Mouse (Mus musculus) liver, embryonic 16.5 days (tissue): ENCODE data around the gene Pgrmc1. TPM values are rescaled to one million over a fixed set of nuclear protein-coding genes. Genes with fewer than 3 reads are reported as not detected.
"Not testable (repeated sequence)": the region's sequence is repeated elsewhere in the genome, so short reads cannot be mapped to it uniquely, and the experiment has no call there.

ENCODE experiments used
- ATAC-seq: fragments of 200-750 bp; cut with Nextera tagmentation; 2 replicates; pipeline ENCODE4 v1.8.0; 2017; ENCODE audit warnings: low read depth, mild to moderate bottlenecking, moderate number of reproducible peaks, moderate library complexity
- H3K27ac ChIP-seq: fragments of 300-500 bp; sonication (generic); 2 replicates; pipeline ENCODE4 v1.5.1; 2014; ENCODE audit warnings: mild to moderate bottlenecking, low read length
- H3K27me3 ChIP-seq: fragments of 300-500 bp; sonication (generic); 2 replicates; pipeline ENCODE4 v1.6.1; 2014; ENCODE audit warnings: low read depth, low read length, mixed read lengths; ENCODE audit not compliant: control insufficient read depth, insufficient read depth
- H3K36me3 ChIP-seq: fragments of 300-500 bp; sonication (generic); 2 replicates; pipeline ENCODE4 v1.6.1; 2014; ENCODE audit warnings: mild to moderate bottlenecking; ENCODE audit not compliant: control insufficient read depth, insufficient read depth
- H3K4me1 ChIP-seq: fragments of 300-500 bp; sonication (generic); 2 replicates; pipeline ENCODE4 v1.6.1; 2014; ENCODE audit warnings: low read depth, low read length, mixed read lengths; ENCODE audit not compliant: control insufficient read depth
- H3K4me2 ChIP-seq: fragments of 300-500 bp; sonication (generic); 2 replicates; pipeline ENCODE4 v1.6.1; 2014; ENCODE audit warnings: low read depth, low read length, mixed read lengths
- H3K4me3 ChIP-seq: fragments of 300-500 bp; sonication (generic); 2 replicates; pipeline ENCODE4 v1.5.1; 2014; ENCODE audit warnings: low read depth, mild to moderate bottlenecking, low read length
- H3K9ac ChIP-seq: fragments of 300-500 bp; sonication (generic); 2 replicates; pipeline ENCODE4 v1.6.1; 2014; ENCODE audit warnings: low read depth, low read length
- H3K9me3 ChIP-seq: fragments of 300-500 bp; sonication (generic); replicated peaks from 2 replicates; pipeline ENCODE4 v1.6.1; 2016; ENCODE audit warnings: low read length; ENCODE audit not compliant: control insufficient read depth
- WGBS: fragments of 180-500 bp; shearing (Covaris S2); extraction: QIAGEN DNeasy Blood & Tissue Kit; methylation state at CpG from one replicate; pipeline ENCODE4 v1.1.7; 2014; ENCODE audit not compliant: insufficient replicate concordance; 5-methylcytosine and 5-hydroxymethylcytosine counted together
- polyA plus RNA-seq: library from polyadenylated mRNA; unstranded; fragments of >200 nt; fragmentation: Nextera tagmentation; extraction: Ambion mirVana; gene quantifications from 2 replicates; pipeline ENCODE4 v1.2.1, GENCODE M21; 2015

The Pgrmc1 gene
- polyA plus RNA-seq: 155 and 165 TPM in 2 replicates

GRCm38 (mm10) chrX:36597707-36598389 lies at the start of gene Pgrmc1:
Gene Pgrmc1, plus strand, starts transcription at chrX:36598206.
- Histone ChIP-seq H3K4me3 (peak within 1 kb of the TSS; percentile 69), H3K36me3 (no peaks in the 10 kb centered on the region), H3K27me3 (no peaks in the 10 kb centered on the region), H3K27ac (peak within 1 kb of the TSS; percentile 53), H3K4me2 (peak within 1 kb of the TSS; percentile 69), H3K9me3 (no peaks in the 10 kb centered on the region), H3K9ac (peak within 1 kb of the TSS; percentile 73), H3K4me1 (no peaks in the 10 kb centered on the region; the same call in 1 of the 2 replicates)
- WGBS: 22% methylated on average over 43 of the region's 45 CpGs
- peak; percentile 94 for ATAC-seq

- Histone ChIP-seq H3K36me3 (no peaks in the 10 kb centered on the region), H3K9ac (no peak overlapping the region)
- ATAC-seq: peak; percentile 84
Measured at GRCm38 (mm10) chrX:36548798-36549197, 49.2 kb upstream of the Pgrmc1 start.

GRCm38 (mm10) chrX:36550906-36551305 lies 47.1 kb upstream of the Pgrmc1 start:
- Histone ChIP-seq H3K9ac (no peak overlapping the region), H3K36me3 (no peaks in the 10 kb centered on the region), H3K27me3 (no peaks in the 10 kb centered on the region), H3K27ac (no peak overlapping the region), H3K9me3 (no peaks in the 10 kb centered on the region), H3K4me2 (no peak overlapping the region), H3K4me1 (no peaks in the 10 kb centered on the region), H3K4me3 (no peak overlapping the region)
- WGBS: 31% methylated on average over 5 of the region's 5 CpGs
- ATAC-seq: no peak

More at GRCm38 (mm10) chrX:36548798-36549197, 49.2 kb upstream of the Pgrmc1 start:
- no peak overlapping the region for H3K27ac ChIP-seq
- H3K4me3 ChIP-seq: no peak overlapping the region
- H3K4me2 ChIP-seq: no peak overlapping the region
- no peaks in the 10 kb centered on the region for H3K4me1 ChIP-seq
- no peaks in the 10 kb centered on the region for H3K9me3 ChIP-seq
- 46% methylated on average over 5 of the region's 5 CpGs for WGBS
- no peaks in the 10 kb centered on the region for H3K27me3 ChIP-seq

- no peak for ATAC-seq
- no peaks in the 10 kb centered on the region for H3K9me3 ChIP-seq
- H3K27ac ChIP-seq: no peak overlapping the region
- no peaks in the 10 kb centered on the region for H3K4me1 ChIP-seq
- no peak overlapping the region for H3K4me3 ChIP-seq
- H3K27me3 ChIP-seq: no peaks in the 10 kb centered on the region
- no peak overlapping the region for H3K9ac ChIP-seq
- WGBS: 52% methylated on average over 6 of the region's 6 CpGs
- no peaks in the 10 kb centered on the region for H3K36me3 ChIP-seq
- no peak overlapping the region for H3K4me2 ChIP-seq
Measured at GRCm38 (mm10) chrX:36551351-36551750, 46.7 kb upstream of the Pgrmc1 start.

- Histone ChIP-seq H3K4me1 (no peaks in the 10 kb centered on the region), H3K27ac (no peak overlapping the region), H3K9ac (no peak overlapping the region), H3K9me3 (no peaks in the 10 kb centered on the region), H3K27me3 (no peaks in the 10 kb centered on the region), H3K36me3 (no peaks in the 10 kb centered on the region), H3K4me2 (no peak overlapping the region), H3K4me3 (no peak overlapping the region)
- WGBS: 33% methylated on average over 5 of the region's 5 CpGs
- peak; percentile 64 for ATAC-seq
Measured at GRCm38 (mm10) chrX:36552055-36552587, 45.9 kb upstream of the Pgrmc1 start.

GRCm38 (mm10) chrX:36552715-36553114 lies 45.3 kb upstream of the Pgrmc1 start:
- WGBS: 62% methylated on average over 3 of the region's 3 CpGs

GRCm38 (mm10) chrX:36555196-36555595 lies 42.8 kb upstream of the Pgrmc1 start:
- not testable (repeated sequence) for H3K36me3 ChIP-seq, H3K4me1 ChIP-seq, H3K4me2 ChIP-seq, H3K9me3 ChIP-seq, H3K27ac ChIP-seq, ATAC-seq, H3K4me3 ChIP-seq, H3K27me3 ChIP-seq, H3K9ac ChIP-seq
- 35% methylated on average over 2 of the region's 2 CpGs for WGBS

More at GRCm38 (mm10) chrX:36552715-36553114, 45.3 kb upstream of the Pgrmc1 start:
- H3K4me3 ChIP-seq: no peak overlapping the region
- no peaks in the 10 kb centered on the region for H3K9me3 ChIP-seq
- no peaks in the 10 kb centered on the region for H3K4me1 ChIP-seq
- no peak for ATAC-seq
- H3K27ac ChIP-seq: no peak overlapping the region
- no peaks in the 10 kb centered on the region for H3K36me3 ChIP-seq
- H3K27me3 ChIP-seq: no peaks in the 10 kb centered on the region
- H3K9ac ChIP-seq: no peak overlapping the region
- H3K4me2 ChIP-seq: no peak overlapping the region

GRCm38 (mm10) chrX:36560170-36560569 lies 37.8 kb upstream of the Pgrmc1 start:
- 37% methylated on average over 4 of the region's 4 CpGs for WGBS
- ATAC-seq: no peak
- Histone ChIP-seq H3K4me3 (no peak overlapping the region), H3K4me2 (no peak overlapping the region), H3K27ac (no peak overlapping the region), H3K4me1 (no peaks in the 10 kb centered on the region), H3K9me3 (no peaks in the 10 kb centered on the region), H3K9ac (no peak overlapping the region), H3K27me3 (no peaks in the 10 kb centered on the region), H3K36me3 (no peaks in the 10 kb centered on the region)

GRCm38 (mm10) chrX:36561650-36562049 lies 36.4 kb upstream of the Pgrmc1 start:
- WGBS: 8% methylated on average over 7 of the region's 7 CpGs
- no peak overlapping the region for H3K27ac ChIP-seq
- H3K27me3 ChIP-seq: no peaks in the 10 kb centered on the region
- no peaks in the 10 kb centered on the region for H3K36me3 ChIP-seq
- no peaks in the 10 kb centered on the region for H3K4me1 ChIP-seq
- H3K9me3 ChIP-seq: no peaks in the 10 kb centered on the region
- H3K4me2 ChIP-seq: no peak overlapping the region
- H3K4me3 ChIP-seq: no peak overlapping the region
- ATAC-seq: no peak
- H3K9ac ChIP-seq: no peak overlapping the region
